Mouse (Mus musculus): ENCODE data around the gene Htr6.

Gene Htr6

GRCm38 (mm10) chr4:139075041-139075711 is at the start of gene Htr6:
TSS of gene Htr6 (minus strand) at chr4:139075570.
- under 1% methylated on average over 77 of the region's 77 CpGs for WGBS

GRCm38 (mm10) chr4:139124940-139125339 is 49.6 kb upstream of the Htr6 start:
- WGBS = 86% methylated on average over 6 of the region's 6 CpGs

- WGBS = 99% methylated on average over 4 of the region's 4 CpGs
These were observed 47.2 kb upstream of the Htr6 start for GRCm38 (mm10) chr4:139122557-139122956.

GRCm38 (mm10) chr4:139120998-139121397 is 45.6 kb upstream of the Htr6 start:
- WGBS = 69% methylated on average over 7 of the region's 7 CpGs

- 85% methylated on average over 4 of the region's 4 CpGs for WGBS
These were observed 45.0 kb upstream of the Htr6 start for GRCm38 (mm10) chr4:139120281-139120814.

GRCm38 (mm10) chr4:139116356-139117063 is 41.1 kb upstream of the Htr6 start:
- 53% methylated on average over 3 of the region's 3 CpGs for WGBS

GRCm38 (mm10) chr4:139115721-139116120 is 40.4 kb upstream of the Htr6 start:
- 80% methylated on average over 5 of the region's 5 CpGs for WGBS

- 83% methylated on average over 3 of the region's 3 CpGs for WGBS
These were observed 37.1 kb upstream of the Htr6 start for GRCm38 (mm10) chr4:139112482-139112881.

- 44% methylated on average over 3 of the region's 3 CpGs for WGBS
These were observed 36.1 kb upstream of the Htr6 start for GRCm38 (mm10) chr4:139111421-139111820.

GRCm38 (mm10) chr4:139110858-139111257 is 35.5 kb upstream of the Htr6 start:
- 47% methylated on average over 3 of the region's 3 CpGs for WGBS

- WGBS = 89% methylated on average over 1 of the region's 1 CpGs
These were observed 30.1 kb upstream of the Htr6 start for GRCm38 (mm10) chr4:139105453-139105852.

GRCm38 (mm10) chr4:139101546-139101945 is 26.2 kb upstream of the Htr6 start:
- WGBS = 68% methylated on average over 6 of the region's 6 CpGs

- 83% methylated on average over 8 of the region's 8 CpGs for WGBS
These were observed 25.0 kb upstream of the Htr6 start for GRCm38 (mm10) chr4:139100326-139100725.

- WGBS = 24% methylated on average over 5 of the region's 5 CpGs
These were observed 20.8 kb upstream of the Htr6 start for GRCm38 (mm10) chr4:139096201-139096600.

GRCm38 (mm10) chr4:139095406-139095805 is 20.0 kb upstream of the Htr6 start:
- WGBS = 60% methylated on average over 1 of the region's 1 CpGs

GRCm38 (mm10) chr4:139093196-139093530 is 17.8 kb upstream of the Htr6 start:
- WGBS = 42% methylated on average over 13 of the region's 13 CpGs

GRCm38 (mm10) chr4:139092356-139093195 is 17.2 kb upstream of the Htr6 start, which contains the start of gene Nbl1:
TSS of gene Nbl1 (minus strand) at chr4:139092993.
- 2% methylated on average over 90 of the region's 105 CpGs for WGBS

GRCm38 (mm10) chr4:139091478-139092355 is 16.3 kb upstream of the Htr6 start:
- WGBS = 9% methylated on average over 28 of the region's 28 CpGs

- WGBS = 85% methylated on average over 7 of the region's 7 CpGs
These were observed 15.7 kb upstream of the Htr6 start for GRCm38 (mm10) chr4:139091066-139091465.

- WGBS = 84% methylated on average over 15 of the region's 15 CpGs
These were observed 15.1 kb upstream of the Htr6 start for GRCm38 (mm10) chr4:139090303-139090940.
